Mouse (Mus musculus) hindbrain, postnatal 0 days (tissue): Measurements from ENCODE around the gene Gm11938. TPM values are rescaled to one million over a fixed set of nuclear protein-coding genes. Genes with fewer than 3 reads are reported as not detected.

Experiments used
- ATAC-seq: fragments of 200-750 bp; cut with Nextera tagmentation; 2 replicates; pipeline ENCODE4 v1.8.0; 2017; ENCODE audit warnings: mild to moderate bottlenecking, moderate TSS enrichment, moderate library complexity
- DNase-seq: peaks from one replicate; pipeline ENCODE4 v3.0.0-alpha.2; 2015; ENCODE audit warnings: low spot score
- H3K27ac ChIP-seq: fragments of 300-500 bp; sonication (generic); 2 replicates; pipeline ENCODE4 v1.5.1; 2014; ENCODE audit warnings: mild to moderate bottlenecking
- H3K27me3 ChIP-seq: fragments of 300-500 bp; sonication (generic); 2 replicates; pipeline ENCODE4 v1.6.1; 2014; ENCODE audit warnings: low read length, mixed read lengths; ENCODE audit not compliant: insufficient read depth
- H3K36me3 ChIP-seq: fragments of 300-500 bp; sonication (generic); 2 replicates; pipeline ENCODE4 v1.6.1; 2014; ENCODE audit warnings: low read length, mixed read lengths; ENCODE audit not compliant: insufficient read depth
- H3K4me1 ChIP-seq: fragments of 300-500 bp; sonication (generic); 2 replicates; pipeline ENCODE4 v1.6.1; 2014; ENCODE audit warnings: antibody characterized with exemption, low read length, mixed read lengths; ENCODE audit not compliant: insufficient read depth
- H3K4me2 ChIP-seq: fragments of 300-500 bp; sonication (generic); 2 replicates; pipeline ENCODE4 v1.6.1; 2014; ENCODE audit warnings: low read depth, mild to moderate bottlenecking, low read length, moderate library complexity, mixed read lengths
- H3K4me3 ChIP-seq: fragments of 300-500 bp; sonication (generic); 2 replicates; pipeline ENCODE4 v1.5.1; 2014; ENCODE audit warnings: low read length
- H3K9ac ChIP-seq: fragments of 300-500 bp; sonication (generic); replicated peaks from 2 replicates; pipeline ENCODE4 v1.6.1; 2014; ENCODE audit warnings: mild to moderate bottlenecking, low read length, moderate library complexity, mixed read lengths
- H3K9me3 ChIP-seq: fragments of 300-500 bp; sonication (generic); 2 replicates; pipeline ENCODE4 v1.6.1; 2016; ENCODE audit warnings: low read length, mixed read lengths
- CTCF ChIP-seq: IDR thresholded peaks from 2 replicates; pipeline ENCODE4 v1.5.1; 2016; ENCODE audit warnings: antibody characterized with exemption, control low read depth, low read depth
- WGBS: fragments of 180-500 bp; shearing (Covaris S2); extraction: QIAGEN DNeasy Blood & Tissue Kit; methylation state at CpG from one replicate; pipeline ENCODE4 v1.1.7; 2014; 5-methylcytosine and 5-hydroxymethylcytosine counted together
- polyA plus RNA-seq: library from polyadenylated mRNA; unstranded; fragments of >200 nt; fragmentation: Nextera tagmentation; extraction: Ambion mirVana; gene quantifications from 2 replicates; pipeline ENCODE4 v1.2.1, GENCODE M21; 2015
- total RNA-seq: library from RNA; depleted of rRNA; stranded (reverse); fragments of >200 nt; gene quantifications from 2 replicates; pipeline ENCODE4 v1.2.3, GENCODE M21; 2014

Gene Gm11938
- total and polyA plus RNA-seq, 2 experiments from 2014 or later: not detected

DNA sequence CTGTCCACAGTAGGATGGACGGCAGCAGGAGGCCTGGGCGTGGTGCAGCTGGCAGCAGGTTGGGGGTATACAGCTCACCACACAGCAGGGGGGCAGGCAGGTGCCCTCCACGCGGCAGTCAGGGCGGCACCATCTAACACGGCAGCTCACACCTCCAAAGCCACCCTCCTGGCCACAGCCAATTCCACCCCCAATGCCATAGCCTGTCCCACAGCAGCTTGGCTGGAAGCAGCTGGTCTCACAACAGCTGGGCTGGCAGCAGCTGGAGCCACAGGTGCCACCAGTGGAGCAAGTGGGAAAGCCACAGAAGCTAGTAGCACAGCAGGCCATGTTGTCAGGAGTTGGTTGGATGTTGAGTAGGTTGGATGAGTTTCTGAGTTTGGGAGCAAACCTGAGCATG lies 22.5 kb downstream of the Gm11938 start, which contains the start of gene Krtap1-5:
Gene Krtap1-5 (minus strand): TSS at position 381 of the 400 bp plus-strand sequence.
- Histone ChIP-seq H3K9ac (no peak within 1 kb of the TSS), H3K4me2 (no peak within 1 kb of the TSS), H3K27ac (no peak within 1 kb of the TSS), H3K4me1 (no peaks in the 10 kb centered on the region), H3K27me3 (no peaks in the 10 kb centered on the region), H3K36me3 (no peaks in the 10 kb centered on the region), H3K9me3 (no peaks in the 10 kb centered on the region), H3K4me3 (no peak within 1 kb of the TSS)
- no peak for TF ChIP-seq CTCF
- WGBS: 85% methylated on average over 6 of the region's 6 CpGs
- ATAC-seq (no peak), DNase-seq (no peak)

- Histone ChIP-seq H3K27me3 (no peaks in the 10 kb centered on the region), H3K4me3 (no peak overlapping the region), H3K4me1 (no peaks in the 10 kb centered on the region), H3K9me3 (no peaks in the 10 kb centered on the region), H3K4me2 (peak overlapping the region; percentile 40), H3K36me3 (no peaks in the 10 kb centered on the region), H3K9ac (no peak overlapping the region), H3K27ac (no peak overlapping the region)
- peak; percentile 79; the same call in 1 of the 2 replicates for ATAC-seq
- peak; percentile 86 for DNase-seq
- WGBS: 4% methylated on average over 7 of the region's 7 CpGs
- TF ChIP-seq CTCF: peak; percentile 93
Observed at GRCm38 (mm10) chr11:99574106-99574505, 29.0 kb downstream of the Gm11938 start.

DNA sequence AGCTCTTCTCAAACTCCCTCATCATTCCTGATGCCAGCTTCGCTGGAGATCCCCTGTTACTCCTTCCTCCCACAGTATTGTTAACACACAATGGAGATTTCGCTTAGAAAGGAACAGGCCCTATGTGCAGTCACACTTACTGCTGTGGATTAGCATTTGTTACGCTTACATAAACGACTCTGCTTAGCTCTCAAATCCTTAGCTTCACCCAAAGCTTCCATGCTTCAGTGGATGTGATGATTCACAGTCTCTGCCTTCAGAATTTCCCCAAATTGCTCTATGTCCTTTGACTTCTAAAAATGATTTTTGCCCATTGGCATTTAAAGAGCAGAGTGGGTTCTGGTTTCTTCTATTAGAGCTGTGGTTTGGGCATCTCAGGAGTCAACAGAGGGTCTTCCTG lies 29.9 kb downstream of the Gm11938 start:
- Histone ChIP-seq H3K4me1 (no peaks in the 10 kb centered on the region), H3K4me2 (no peak overlapping the region), H3K9ac (no peak overlapping the region), H3K4me3 (no peak overlapping the region), H3K9me3 (no peaks in the 10 kb centered on the region), H3K27ac (no peak overlapping the region), H3K36me3 (no peaks in the 10 kb centered on the region), H3K27me3 (no peaks in the 10 kb centered on the region)
- ATAC-seq (no peak), DNase-seq (no peak)
- 30% methylated on average over 4 of the region's 4 CpGs for WGBS
- no peak for TF ChIP-seq CTCF

DNA sequence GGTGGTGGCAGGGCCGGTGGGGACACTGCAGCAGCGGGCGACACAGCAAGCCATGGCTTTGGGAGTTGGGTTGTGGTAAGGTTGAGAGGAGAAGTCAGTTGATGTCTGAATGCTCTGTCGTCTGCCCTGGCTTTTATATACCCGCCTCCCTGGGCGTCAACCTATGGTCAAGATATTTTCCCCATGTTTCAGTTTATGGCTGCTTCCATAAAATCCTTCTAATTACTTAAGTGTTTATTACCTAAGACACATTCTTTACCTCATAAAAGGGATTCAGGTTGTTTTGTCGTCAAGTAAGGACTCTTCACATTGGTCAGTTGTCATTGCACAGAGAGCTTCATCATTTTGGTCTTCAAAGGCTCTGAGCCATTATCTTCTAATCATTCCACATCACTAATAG lies 36.6 kb downstream of the Gm11938 start, which contains the start of gene Krtap3-1:
Gene Krtap3-1 (minus strand): TSS at position 101 of the 400 bp plus-strand sequence.
- H3K4me3 ChIP-seq: no peak within 1 kb of the TSS
- H3K4me2 ChIP-seq: no peak within 1 kb of the TSS
- no peaks in the 10 kb centered on the region for H3K4me1 ChIP-seq
- no peaks in the 10 kb centered on the region for H3K9me3 ChIP-seq
- no peaks in the 10 kb centered on the region for H3K36me3 ChIP-seq
- H3K27ac ChIP-seq: no peak within 1 kb of the TSS
- DNase-seq (no peak), ATAC-seq (no peak)
- WGBS: 95% methylated on average over 7 of the region's 7 CpGs
- no peak for TF ChIP-seq CTCF
- H3K9ac ChIP-seq: no peak within 1 kb of the TSS
- no peaks in the 10 kb centered on the region for H3K27me3 ChIP-seq

GRCm38 (mm10) chr11:99562580-99562979 lies 40.5 kb downstream of the Gm11938 start:
- no peaks in the 10 kb centered on the region for H3K4me1 ChIP-seq
- ATAC-seq (no peak), DNase-seq (no peak)
- no peak for TF ChIP-seq CTCF
- no peak overlapping the region for H3K27ac ChIP-seq
- H3K9me3 ChIP-seq: no peaks in the 10 kb centered on the region
- no peaks in the 10 kb centered on the region for H3K36me3 ChIP-seq
- H3K27me3 ChIP-seq: no peaks in the 10 kb centered on the region
- no peak overlapping the region for H3K4me3 ChIP-seq
- no peak overlapping the region for H3K9ac ChIP-seq
- WGBS: 83% methylated on average over 6 of the region's 6 CpGs
- no peak overlapping the region for H3K4me2 ChIP-seq

DNA sequence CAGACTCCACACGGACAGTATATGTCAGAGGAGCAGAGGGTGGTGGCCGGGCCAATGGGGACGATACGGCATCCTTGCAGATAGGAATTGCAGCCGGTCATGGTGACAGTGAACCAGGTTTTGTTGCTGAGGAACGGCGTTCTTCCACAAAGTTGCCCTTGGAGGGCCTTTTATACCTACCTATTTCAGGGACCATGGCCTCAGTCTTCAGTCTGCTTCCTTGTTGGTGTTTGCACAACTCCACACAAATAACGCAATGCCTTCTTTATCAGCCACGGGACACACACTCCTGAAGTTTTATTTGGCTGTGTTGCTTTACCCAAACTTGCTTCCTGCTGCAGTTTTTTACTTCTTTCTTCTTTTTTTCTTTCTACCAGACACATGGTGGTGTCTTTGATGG lies 43.7 kb downstream of the Gm11938 start, which contains the start of gene Gm11939:
Gene Gm11939 (minus strand): TSS at position 101 of the 400 bp plus-strand sequence.
- WGBS: 90% methylated on average over 9 of the region's 9 CpGs
- Histone ChIP-seq H3K27me3 (no peaks in the 10 kb centered on the region), H3K4me3 (no peak within 1 kb of the TSS), H3K9ac (no peak within 1 kb of the TSS), H3K9me3 (no peaks in the 10 kb centered on the region), H3K36me3 (no peaks in the 10 kb centered on the region), H3K4me1 (no peaks in the 10 kb centered on the region), H3K4me2 (no peak within 1 kb of the TSS), H3K27ac (no peak within 1 kb of the TSS)
- ATAC-seq (no peak), DNase-seq (no peak)
- TF ChIP-seq CTCF: no peak

DNA sequence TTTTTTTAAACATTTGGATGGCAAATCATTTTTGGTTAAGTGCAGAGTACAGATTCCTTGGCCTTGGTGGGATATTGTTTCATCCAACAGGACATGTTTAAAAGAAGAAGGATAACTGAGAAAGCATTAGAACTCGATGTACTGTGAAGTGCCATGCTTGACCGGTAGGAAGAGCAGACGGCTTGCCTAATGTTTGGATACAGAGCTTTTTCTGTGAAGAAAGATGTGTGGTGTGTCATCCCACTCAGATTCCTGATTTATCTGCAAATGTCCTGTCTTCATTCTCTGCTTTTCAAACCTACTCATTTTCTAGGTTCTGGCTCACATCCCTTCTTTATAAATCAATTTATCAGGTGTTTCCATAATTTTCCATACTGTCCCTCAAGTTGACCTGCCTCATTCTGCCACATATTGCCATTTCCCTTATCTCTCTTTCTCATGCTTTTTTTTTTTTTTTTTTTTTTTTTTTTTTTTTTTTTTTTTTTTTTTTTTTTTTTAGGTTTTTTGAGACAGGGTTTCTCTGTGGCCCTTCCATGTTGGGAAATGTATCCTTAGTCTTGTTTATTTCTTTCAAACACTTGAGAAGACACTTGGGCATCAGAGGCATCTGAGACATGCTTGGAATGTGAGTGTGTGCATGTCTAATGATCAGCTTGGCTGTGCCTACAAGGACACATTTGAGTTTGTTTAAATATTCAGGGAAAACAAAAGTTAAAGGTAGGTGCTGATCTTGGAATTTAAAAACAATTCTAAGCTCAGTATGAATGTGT lies 44.9 kb downstream of the Gm11938 start:
- no peak for DNase-seq
- no peaks in the 10 kb centered on the region for H3K27me3 ChIP-seq
- no peaks in the 10 kb centered on the region for H3K4me1 ChIP-seq
- H3K9me3 ChIP-seq: no peaks in the 10 kb centered on the region
- no peak for TF ChIP-seq CTCF
- no peak overlapping the region for H3K4me2 ChIP-seq
- ATAC-seq: no peak
- WGBS: 85% methylated on average over 3 of the region's 3 CpGs
- H3K36me3 ChIP-seq: no peaks in the 10 kb centered on the region
- H3K27ac ChIP-seq: no peak overlapping the region
- H3K4me3 ChIP-seq: no peak overlapping the region
- H3K9ac ChIP-seq: no peak overlapping the region
